In the genomic region with DNA sequence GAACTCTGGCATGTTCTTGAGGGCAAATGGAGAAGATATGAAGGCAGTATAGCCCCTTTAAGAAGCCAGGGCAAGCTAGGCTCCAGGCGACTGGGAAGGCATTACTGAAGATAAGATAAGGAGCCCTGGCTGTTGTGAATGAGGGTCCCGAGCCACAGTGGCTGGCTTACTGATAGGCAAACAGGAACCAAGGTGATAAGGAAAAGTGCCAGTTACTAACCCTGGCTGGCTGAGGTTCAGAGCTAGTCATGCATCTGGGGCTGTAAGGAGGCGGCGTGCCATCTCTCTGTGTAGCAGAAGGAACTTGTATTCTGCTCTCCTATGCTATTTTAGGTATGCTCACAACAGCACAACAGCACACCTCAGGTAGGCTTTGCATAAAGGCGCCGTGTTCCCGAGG, we compare ENCODE assay signal across 1 mouse cellular context.
TF ChIP-seq lines count a peak whose summit lies in the region.

No protein-coding gene starts in this region.

TF ChIP-seq in MEL, 35 proteins besides CTCF, POLR2A, EP300 and RAD21 (continued from another document):
- TF ChIP-seq ZNF384 (IDR thresholded peaks at IDR 0.05; ENCODE audit: low read depth, low read length) = peak; percentile 59
- TF ChIP-seq USF2 (IDR thresholded peaks at IDR 0.05; ENCODE audit: borderline replicate concordance in 1 of 2, insufficient read depth in 1 of 2, low read depth in 1 of 2, low read length in 2 of 2) = no peak
- TF ChIP-seq E2F4 (IDR thresholded peaks at IDR 0.05; ENCODE audit: borderline replicate concordance, low read depth, low read length) = no peak
- TF ChIP-seq BHLHE40 (IDR thresholded peaks at IDR 0.05; ENCODE audit: borderline replicate concordance, low read depth, low read length) = peak; percentile 93
